Comparison of ENCODE assay signal across 21 mouse cellular contexts in genomic region chr10:68568172-68568571, GRCm38 (mm10). TPM values are rescaled to one million over a fixed set of nuclear protein-coding genes. Genes with fewer than 3 reads are reported as not detected.
"Had no signal": no experiment of that assay in that cellular context is flagged by ENCODE, and none has a peak within 500 bp of the region (broad histone marks: within the 10 kb centered on the region; RNA-seq: fewer than 3 reads in every experiment).

No protein-coding gene starts in this region.

- H3K27me3 ChIP-seq: liver, embryonic 12.5 days; midbrain, embryonic 12.5 days; midbrain, embryonic 15.5 days; neural tube, embryonic 13.5 days; neural tube, embryonic 15.5 days had no signal

- H3K4me1 ChIP-seq: liver, embryonic 12.5 days; midbrain, embryonic 10.5 days; midbrain, embryonic 12.5 days; midbrain, embryonic 15.5 days; neural tube, embryonic 13.5 days; neural tube, embryonic 15.5 days had no signal

- H3K9ac ChIP-seq: liver, embryonic 12.5 days; liver, embryonic 14.5 days; midbrain, embryonic 12.5 days; midbrain, embryonic 15.5 days; neural tube, embryonic 13.5 days; neural tube, embryonic 15.5 days had no signal

- H3K27ac ChIP-seq: liver, embryonic 12.5 days; liver, embryonic 14.5 days; midbrain, embryonic 10.5 days; midbrain, embryonic 12.5 days; midbrain, embryonic 15.5 days; neural tube, embryonic 13.5 days; neural tube, embryonic 15.5 days had no signal

- H3K36me3 ChIP-seq: liver, embryonic 12.5 days; midbrain, embryonic 10.5 days; midbrain, embryonic 12.5 days; midbrain, embryonic 15.5 days; neural tube, embryonic 13.5 days; neural tube, embryonic 15.5 days had no signal

- H3K9me3 ChIP-seq: liver, embryonic 12.5 days; midbrain, embryonic 10.5 days; midbrain, embryonic 12.5 days; midbrain, embryonic 15.5 days; neural tube, embryonic 13.5 days; neural tube, embryonic 15.5 days had no signal

- H3K4me3 ChIP-seq: liver, embryonic 12.5 days; midbrain, embryonic 10.5 days; midbrain, embryonic 12.5 days; midbrain, embryonic 15.5 days; neural tube, embryonic 13.5 days; neural tube, embryonic 15.5 days had no signal

- H3K4me2 ChIP-seq: liver, embryonic 12.5 days; midbrain, embryonic 12.5 days; midbrain, embryonic 15.5 days; neural tube, embryonic 13.5 days; neural tube, embryonic 15.5 days had no signal

- ATAC-seq: liver, embryonic 12.5 days; midbrain, embryonic 15.5 days had no signal

- DNase-seq: lung, adult 2 months; lung, postnatal 14 days; lung, postnatal 4 days; retina, postnatal 1 day; right cerebral cortex, postnatal 25 days; right cerebral cortex, postnatal 4 days; spleen, adult 18-20 months; thymus, adult 2 months; thymus, postnatal 25 days; thymus, postnatal 4 days had no signal

RNA-seq across cellular contexts. Expression of gene Cabcoco1, which starts 26.5 kb away (rescaled TPM):
- total RNA-seq: megakaryocyte, adult 5-6 weeks; monocyte, adult 5-6 weeks had no signal
- polyA plus RNA-seq: midbrain, embryonic 10.5 days; neural tube, embryonic 11.5 days; small intestine, adult 2 months had no signal
